Mouse (Mus musculus) skeletal muscle tissue, adult 2 months (tissue): ENCODE data around the gene Tmprss9.
A peak's percentile ranks its signal among the peaks of the same experiment; 100 is the strongest.

Experiments used
- DNase-seq: peaks from one replicate; pipeline ENCODE4 v3.0.0-alpha.2; 2012; ENCODE audit warnings: low read depth, low spot score

Gene Tmprss9

GRCm38 (mm10) chr10:80915260-80915659, 43.6 kb downstream of the Tmprss9 start:
- DNase-seq: no peak

- no peak for DNase-seq
These were observed 44.1 kb downstream of the Tmprss9 start for GRCm38 (mm10) chr10:80915736-80916135.

- no peak for DNase-seq
These were observed 45.7 kb downstream of the Tmprss9 start for GRCm38 (mm10) chr10:80917336-80917778.

- peak; percentile 56 for DNase-seq
These were observed 46.3 kb downstream of the Tmprss9 start, which contains the start of gene Lmnb2 for GRCm38 (mm10) chr10:80917779-80918434. Gene Lmnb2 (minus strand): TSS chr10:80918245.

DNA sequence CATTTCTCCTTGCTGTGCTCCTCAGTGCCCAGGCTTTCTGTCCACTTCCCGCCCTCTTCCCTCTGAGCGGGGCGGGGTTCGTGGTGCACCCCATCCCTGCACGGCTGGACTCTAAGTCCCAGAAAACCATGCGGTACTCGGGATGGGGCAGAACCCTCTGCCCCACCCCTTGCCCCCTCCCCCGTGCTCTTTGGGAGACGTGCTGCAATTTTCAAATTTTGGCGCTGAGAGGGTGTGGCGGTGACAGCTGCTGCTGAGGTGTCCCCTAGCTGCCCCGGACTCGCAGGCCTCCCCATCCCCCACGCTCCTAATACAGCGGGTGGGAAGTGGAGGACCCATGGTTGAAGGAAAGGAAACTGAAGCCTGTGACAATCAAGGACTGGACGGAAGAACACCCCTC, 50.3 kb downstream of the Tmprss9 start:
- no peak for DNase-seq

DNA sequence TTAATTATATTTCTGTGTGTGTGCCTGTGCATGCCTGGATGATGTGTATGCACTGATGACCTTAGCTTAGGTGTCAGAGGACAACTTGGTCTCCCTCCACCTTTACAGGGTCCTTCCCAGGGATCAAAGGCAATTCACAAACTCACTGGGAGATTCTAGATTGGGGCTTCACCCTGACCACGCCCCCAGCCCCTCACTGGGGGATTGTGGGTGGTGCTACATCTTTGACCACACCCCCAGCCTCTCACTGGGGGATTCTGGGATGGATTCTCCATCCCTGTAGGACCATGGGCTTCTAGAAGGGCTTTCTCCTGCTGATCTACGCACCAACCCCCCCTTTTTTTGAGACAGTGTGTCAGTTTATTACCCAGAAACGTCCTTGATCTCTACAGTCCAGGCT, 53.8 kb downstream of the Tmprss9 start:
- no peak for DNase-seq

DNA sequence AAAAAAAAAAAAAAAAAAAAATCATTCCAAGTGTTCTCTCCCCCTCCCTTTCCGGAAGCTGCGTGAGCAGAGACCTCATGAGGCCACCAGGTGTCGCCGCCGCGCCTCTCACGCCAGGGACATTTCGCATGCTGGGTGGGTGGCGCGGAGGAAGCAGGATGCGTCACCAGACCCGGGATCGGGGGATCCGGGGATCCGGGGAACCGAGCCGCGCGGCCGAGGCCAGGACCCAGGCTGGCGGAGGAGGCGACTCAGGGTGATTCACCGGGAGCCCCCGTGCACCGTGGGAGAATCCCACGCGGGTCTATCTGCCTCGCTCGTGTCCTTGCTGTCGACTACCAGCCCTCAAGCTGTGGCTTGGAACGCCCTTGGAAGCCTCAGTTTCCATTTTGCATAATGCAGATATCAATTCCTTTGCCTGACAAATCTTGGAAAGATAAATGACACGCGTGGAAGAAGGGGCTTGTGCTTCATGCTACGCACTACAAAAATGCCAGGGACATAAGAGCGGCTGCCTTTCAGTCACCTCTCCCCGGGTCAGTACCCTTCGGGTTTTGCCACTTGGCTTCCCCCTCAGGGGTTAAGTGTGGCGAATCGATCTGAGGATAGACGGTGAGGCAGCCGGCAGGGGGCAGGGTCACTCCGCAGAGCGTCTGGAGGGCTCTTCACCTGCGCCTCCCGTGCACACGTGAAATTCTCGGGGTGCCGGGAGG, 57.1 kb downstream of the Tmprss9 start:
- DNase-seq: peak; percentile 88

DNA sequence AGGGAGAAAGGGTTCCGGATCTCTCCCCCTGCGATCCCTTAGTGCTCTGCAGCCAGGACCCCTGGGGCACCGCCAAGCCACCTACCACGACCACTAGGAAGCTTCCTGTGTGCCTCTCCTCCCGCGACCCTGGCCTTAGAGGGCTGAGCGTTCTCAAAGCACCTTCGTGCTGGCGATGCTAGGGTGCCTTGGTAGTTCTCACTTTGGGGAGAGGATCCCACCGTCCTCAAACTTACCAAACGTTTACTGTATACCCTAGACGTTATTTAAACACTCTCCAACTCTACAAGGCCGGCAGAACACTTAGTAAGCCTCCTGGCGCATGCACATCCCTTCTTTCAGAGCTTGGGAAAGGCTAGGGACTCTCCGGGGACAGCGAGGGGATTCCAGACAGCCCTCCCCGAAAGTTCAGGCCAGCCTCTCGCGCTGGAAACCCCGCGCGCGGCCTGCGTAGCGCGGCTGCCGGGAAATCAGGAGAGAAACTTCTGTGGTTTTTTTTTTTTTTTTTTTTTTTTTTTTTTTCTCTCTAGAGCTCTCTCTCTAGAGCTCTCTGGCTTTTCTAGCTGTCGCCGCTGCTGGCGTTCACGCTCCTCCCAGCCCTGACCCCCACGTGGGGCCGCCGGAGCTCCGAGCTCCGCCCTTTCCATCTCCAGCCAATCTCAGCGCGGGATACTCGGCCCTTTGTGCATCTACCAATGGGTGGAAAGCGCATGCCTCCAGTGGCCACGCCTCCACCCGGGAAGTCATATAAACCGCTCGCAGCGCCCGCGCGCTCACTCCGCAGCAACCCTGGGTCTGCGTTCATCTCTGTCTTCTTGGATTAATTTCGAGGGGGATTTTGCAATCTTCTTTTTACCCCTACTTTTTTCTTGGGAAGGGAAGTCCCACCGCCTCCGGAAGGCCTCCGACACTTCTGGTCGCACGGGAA, 57.9 kb downstream of the Tmprss9 start, which contains the start of gene Gadd45b:
Gadd45b (plus strand) TSS at position 775 of the 928 bp plus-strand sequence.
- peak; percentile 100 for DNase-seq

DNA sequence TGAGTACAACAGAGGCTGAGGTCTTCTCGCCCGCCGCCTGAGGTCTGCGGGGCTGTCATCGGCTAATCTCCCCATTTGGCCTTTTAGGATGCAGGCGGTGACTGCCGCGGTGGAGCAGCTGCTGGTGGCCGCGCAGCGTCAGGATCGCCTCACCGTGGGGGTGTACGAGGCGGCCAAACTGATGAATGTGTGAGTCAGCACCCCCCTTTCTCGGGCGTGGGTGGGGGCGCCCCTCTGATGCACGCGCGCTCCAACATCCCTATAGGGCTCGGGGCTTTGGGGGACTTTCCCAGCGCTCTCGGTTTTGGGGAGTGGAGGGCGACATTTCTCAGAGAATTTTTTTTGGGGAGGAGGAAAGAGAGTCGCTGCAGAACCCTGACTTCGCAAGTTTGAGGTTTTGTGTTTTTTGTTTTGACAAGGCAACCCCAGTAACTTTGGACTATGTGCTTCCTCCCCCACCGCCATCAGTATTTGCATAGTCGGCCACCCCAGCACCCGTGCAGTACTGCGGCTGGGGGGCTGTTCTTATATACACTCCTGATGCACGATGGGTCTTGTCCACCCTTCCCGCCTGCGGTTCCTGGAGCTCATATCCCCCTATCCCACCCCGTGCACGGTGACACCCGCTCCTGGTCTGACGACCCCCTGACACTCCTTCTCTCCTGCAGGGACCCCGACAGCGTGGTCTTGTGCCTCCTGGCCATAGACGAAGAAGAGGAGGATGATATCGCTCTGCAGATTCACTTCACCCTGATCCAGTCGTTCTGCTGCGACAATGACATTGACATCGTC, 58.9 kb downstream of the Tmprss9 start:
- peak; percentile 69 for DNase-seq

- DNase-seq: peak; percentile 93
These were observed 59.6 kb downstream of the Tmprss9 start for GRCm38 (mm10) chr10:80931153-80931671.

- DNase-seq: no peak
These were observed 60.0 kb downstream of the Tmprss9 start for GRCm38 (mm10) chr10:80931695-80932094.

DNA sequence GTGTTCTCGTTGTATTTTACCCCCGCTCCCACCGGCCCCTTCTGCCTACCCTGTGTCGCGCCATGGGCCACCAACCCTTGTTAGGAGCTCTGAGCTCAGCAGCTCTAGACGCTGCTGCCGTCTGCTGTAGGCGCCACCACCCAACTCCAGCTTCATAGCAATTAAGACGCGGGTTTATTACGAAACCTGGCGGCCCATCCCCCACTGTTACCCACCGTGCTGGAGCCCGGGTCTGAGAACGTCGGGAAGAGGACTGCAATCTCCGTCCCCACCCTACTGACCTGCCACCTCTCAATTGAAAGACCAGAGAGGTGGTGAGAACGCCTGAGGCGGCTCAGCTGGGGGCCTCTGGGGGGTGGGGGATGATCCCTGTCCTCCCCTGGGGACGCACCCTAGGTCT, 60.6 kb downstream of the Tmprss9 start:
- DNase-seq: no peak

- DNase-seq: no peak
These were observed 61.2 kb downstream of the Tmprss9 start for GRCm38 (mm10) chr10:80932700-80933420.

GRCm38 (mm10) chr10:80933421-80933979, 61.9 kb downstream of the Tmprss9 start:
- peak; percentile 64 for DNase-seq

DNA sequence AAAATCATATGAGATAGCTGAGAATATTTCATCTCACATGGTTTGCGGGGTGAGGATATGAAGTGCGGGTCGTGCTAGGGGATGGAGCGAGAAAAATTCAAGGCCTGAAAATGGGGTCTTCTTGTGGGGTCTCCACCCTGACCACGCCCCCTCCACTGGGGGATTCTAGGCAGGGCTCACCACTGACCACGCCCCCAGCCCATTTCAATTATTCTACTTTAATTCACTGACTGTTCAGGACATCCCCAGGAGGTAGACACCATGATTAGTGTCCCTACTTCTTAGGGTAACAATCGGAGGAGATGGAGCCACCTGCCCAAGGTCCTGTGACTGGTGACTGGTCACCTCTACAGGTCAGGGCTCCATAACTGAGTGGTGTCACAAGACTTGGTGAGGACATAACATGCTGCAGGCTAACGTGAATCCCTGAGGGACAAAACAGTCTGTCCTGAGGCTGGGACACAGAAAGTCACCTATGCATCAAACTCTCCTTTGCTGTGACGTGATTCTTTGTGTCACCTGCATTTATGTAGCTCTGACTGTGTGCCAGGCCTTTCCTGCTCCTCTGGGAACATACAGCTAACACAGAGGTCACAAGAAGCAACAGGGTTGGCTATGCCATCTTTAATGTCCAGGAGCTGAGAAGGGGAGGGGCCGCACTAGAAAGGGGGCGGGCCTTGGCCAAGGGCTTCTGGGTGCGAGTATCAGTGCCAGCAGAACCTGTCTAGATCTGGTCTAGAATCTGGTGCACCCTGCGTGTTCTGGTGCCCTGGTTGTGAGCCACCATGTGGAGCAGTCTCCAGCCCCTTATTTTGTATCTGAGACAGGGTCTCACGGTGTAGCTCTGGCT, 62.7 kb downstream of the Tmprss9 start:
- DNase-seq: no peak

DNA sequence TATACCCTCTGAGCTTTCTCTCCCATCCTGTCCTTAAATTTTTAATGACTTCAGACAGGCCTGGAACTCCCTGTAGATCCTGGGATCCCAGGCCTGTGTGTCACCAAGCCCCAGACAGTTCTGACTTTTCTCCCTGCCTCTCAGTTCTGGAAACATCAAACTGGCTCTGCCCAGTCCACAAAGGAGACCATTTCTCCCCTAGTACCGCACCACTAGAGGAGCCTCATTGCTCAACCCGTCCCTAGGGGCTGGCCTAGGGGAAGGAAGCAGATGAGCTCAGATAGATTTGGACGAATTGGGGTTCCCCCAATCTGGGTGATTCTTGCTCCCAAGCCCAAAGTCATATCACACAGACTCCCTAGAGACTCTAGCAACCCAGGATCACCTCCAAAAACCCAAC, 63.6 kb downstream of the Tmprss9 start:
- DNase-seq: no peak

GRCm38 (mm10) chr10:80935698-80936097, 64.0 kb downstream of the Tmprss9 start:
- no peak for DNase-seq

- no peak for DNase-seq
These were observed 64.6 kb downstream of the Tmprss9 start for GRCm38 (mm10) chr10:80936135-80936809.
